Mouse (Mus musculus): ENCODE data around the gene Mpo. TPM values are rescaled to one million over a fixed set of nuclear protein-coding genes. Genes with fewer than 3 reads are reported as not detected.

The Mpo gene
- polyA plus RNA-seq, 1 experiment from 2014 or later = 3.4 TPM

DNA sequence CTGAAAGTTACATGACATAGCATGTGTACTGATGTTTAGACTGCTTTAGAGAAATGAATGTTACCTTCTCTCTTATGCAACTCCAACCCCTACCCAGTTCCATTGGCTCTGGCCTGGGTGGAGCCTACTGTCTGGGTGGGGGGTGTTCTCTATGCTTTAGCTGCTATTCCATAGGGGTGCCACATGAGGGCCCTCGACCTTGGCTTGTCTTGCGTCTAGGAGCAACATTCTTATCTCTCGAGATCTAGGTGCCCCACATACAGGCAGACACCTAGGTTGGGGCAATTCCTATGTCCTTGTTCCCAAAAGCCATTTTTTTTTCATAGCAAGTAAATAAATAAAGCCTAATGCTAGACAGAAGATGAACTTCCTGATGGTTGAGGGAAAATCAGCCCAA lies 33.8 kb upstream of the Mpo start:
- WGBS = 4% methylated on average over 3 of the region's 3 CpGs
- no peak for ATAC-seq (ENCODE audit: insufficient number of reproducible peaks, insufficient read depth, low FRiP score, low TSS enrichment)
- H3K27me3 ChIP-seq = peaks cover 54% of the 10 kb centered on the region
- H3K4me2 ChIP-seq (replicated peaks) = no peak overlapping the region
- H3K4me3 ChIP-seq = no peak overlapping the region
- H3K36me3 ChIP-seq = no peaks in the 10 kb centered on the region
- H3K9me3 ChIP-seq = no peaks in the 10 kb centered on the region
- H3K27ac ChIP-seq = no peak overlapping the region
- H3K9ac ChIP-seq = no peak overlapping the region
- peaks cover 20% of the 10 kb centered on the region for H3K4me1 ChIP-seq

DNA sequence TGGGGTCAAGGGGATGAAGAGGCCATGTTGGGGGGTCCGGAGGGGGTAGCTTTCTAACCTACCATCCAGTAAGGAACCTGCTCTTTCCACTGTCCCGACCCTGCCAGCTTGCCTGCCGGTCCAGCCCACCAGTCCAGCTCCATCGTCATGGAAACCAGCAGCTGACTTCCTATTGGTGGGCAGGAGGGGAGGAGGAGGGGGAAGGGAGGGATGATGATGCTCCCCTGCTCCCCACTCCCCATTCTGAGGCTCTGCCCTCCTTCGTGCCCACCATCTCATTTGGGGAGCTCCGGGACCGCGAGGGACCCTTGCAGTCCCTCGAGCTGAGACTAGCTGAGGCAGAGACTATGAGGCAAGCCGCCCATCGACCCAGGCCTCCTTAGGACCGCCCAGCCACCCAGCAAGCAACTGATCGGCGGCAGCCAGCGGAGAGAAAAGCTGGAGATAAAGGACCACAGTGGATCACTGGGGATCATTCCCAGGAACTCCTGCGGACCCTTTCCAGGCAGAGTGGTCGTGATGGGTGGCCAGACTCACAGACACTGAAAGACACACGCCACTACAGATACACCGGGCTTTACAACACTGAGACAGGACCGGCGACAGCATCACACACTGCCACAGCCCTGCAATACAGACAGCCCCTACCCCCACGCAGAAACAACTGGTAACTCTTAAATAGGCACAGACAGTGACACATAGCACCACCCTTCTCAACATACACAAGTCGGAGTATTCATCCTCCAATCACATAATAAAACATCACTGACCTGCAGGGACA lies 32.9 kb upstream of the Mpo start, which contains the start of gene Tspoap1:
Gene Tspoap1, plus strand, starts transcription at position 241 of the 781 bp plus-strand sequence.
- Histone ChIP-seq H3K27ac (no peak within 1 kb of the TSS), H3K9ac (no peak within 1 kb of the TSS; the same call in 1 of the 2 replicates), H3K36me3 (no peaks in the 10 kb centered on the region), H3K4me2 (replicated peaks) (peak within 1 kb of the TSS; percentile 32), H3K4me3 (peak within 1 kb of the TSS; percentile 15; the same call in 1 of the 2 replicates), H3K9me3 (no peaks in the 10 kb centered on the region), H3K27me3 (peaks cover 63% of the 10 kb centered on the region), H3K4me1 (peaks cover 19% of the 10 kb centered on the region)
- no peak for ATAC-seq (ENCODE audit: insufficient number of reproducible peaks, insufficient read depth, low FRiP score, low TSS enrichment)
- WGBS = 5% methylated on average over 23 of the region's 23 CpGs

DNA sequence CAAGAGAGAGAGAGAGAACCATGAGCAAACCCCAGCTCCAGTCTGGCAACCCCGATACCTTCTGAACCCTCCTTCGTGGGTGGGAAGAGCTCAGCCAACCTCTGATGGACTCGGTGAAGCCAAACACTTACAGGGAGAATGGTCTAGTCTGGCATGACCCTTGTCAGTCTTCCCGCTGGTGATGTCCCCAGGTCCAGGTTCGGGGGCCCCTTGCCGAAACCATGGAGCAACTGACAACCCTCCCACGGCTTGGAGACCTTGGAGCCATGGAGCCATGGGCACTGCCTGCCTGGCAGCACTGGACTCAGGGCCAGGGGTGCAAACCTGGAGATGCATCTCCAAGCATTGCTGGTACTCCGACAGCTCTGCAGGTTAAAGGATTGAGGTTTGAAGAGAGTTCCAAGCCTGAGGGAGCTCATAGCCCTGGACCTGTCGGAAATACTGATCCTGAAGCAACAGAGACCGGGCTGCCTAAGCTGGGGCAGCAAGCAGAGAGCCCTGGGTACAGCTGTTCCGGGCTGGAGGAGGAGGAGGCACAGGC lies 32.1 kb upstream of the Mpo start:
- 63% methylated on average over 11 of the region's 11 CpGs for WGBS
- H3K4me3 ChIP-seq = no peak overlapping the region
- no peak overlapping the region for H3K9ac ChIP-seq

DNA sequence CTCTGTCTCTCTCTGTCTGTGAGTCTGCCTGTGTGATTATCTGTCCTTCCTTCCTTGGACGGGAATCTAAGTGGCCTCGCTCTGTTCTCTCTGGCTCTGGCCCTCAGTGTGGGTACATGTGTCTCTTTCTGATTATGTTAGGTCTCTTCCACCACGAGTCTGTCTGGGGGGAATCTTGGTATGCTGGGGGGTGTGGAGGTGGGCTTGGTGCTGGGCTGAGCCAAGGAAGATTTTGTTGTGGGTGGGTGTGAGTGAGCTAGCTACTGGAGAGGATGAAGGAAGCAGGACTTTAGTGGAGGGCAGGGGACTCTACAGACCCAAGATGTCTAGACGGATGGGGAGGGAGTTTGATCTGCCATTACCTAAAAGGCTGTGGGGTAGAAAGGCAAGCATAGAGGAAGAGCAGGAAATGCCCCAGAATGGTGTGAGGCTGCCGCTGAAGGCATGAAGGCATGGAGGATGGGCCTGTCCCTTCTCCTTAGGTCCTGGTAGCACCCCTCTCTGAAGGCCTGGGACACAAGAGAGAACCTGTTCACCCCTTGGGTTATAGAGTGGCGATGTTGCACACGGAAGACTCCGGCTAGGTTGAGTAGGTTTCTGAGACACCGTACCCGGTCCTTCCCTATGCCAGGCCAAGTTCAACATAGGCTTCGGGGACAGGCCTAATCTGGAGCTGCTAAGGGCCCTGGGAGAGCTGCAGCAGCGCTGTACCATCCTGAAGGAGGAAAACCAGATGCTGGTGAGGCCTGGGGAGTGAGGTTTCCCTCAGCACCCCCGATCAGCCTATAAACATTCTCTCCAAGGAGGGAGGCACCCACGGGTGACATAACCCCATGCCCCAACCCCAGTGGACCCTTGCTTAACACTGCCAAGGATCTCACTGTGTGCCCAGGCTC lies 31.3 kb upstream of the Mpo start:
- no peak overlapping the region for H3K27ac ChIP-seq
- whole genome bisulfite sequencing = 73% methylated on average over 14 of the region's 14 CpGs
- H3K4me2 ChIP-seq (replicated peaks) = no peak overlapping the region
- no peak overlapping the region for H3K9ac ChIP-seq
- no peak for ATAC-seq (ENCODE audit: insufficient number of reproducible peaks, insufficient read depth, low FRiP score, low TSS enrichment)
- H3K4me1 ChIP-seq = peaks cover 19% of the 10 kb centered on the region
- H3K27me3 ChIP-seq = peaks cover 79% of the 10 kb centered on the region
- H3K9me3 ChIP-seq = no peaks in the 10 kb centered on the region
- no peaks in the 10 kb centered on the region for H3K36me3 ChIP-seq
- no peak overlapping the region for H3K4me3 ChIP-seq

More for the DNA sequence above, 32.1 kb upstream of the Mpo start:
- Histone ChIP-seq H3K27ac (no peak overlapping the region), H3K9me3 (no peaks in the 10 kb centered on the region), H3K4me1 (peaks cover 19% of the 10 kb centered on the region), H3K36me3 (no peaks in the 10 kb centered on the region), H3K4me2 (replicated peaks) (no peak overlapping the region), H3K27me3 (peaks cover 71% of the 10 kb centered on the region)
- no peak for ATAC-seq (ENCODE audit: insufficient number of reproducible peaks, insufficient read depth, low FRiP score, low TSS enrichment)

DNA sequence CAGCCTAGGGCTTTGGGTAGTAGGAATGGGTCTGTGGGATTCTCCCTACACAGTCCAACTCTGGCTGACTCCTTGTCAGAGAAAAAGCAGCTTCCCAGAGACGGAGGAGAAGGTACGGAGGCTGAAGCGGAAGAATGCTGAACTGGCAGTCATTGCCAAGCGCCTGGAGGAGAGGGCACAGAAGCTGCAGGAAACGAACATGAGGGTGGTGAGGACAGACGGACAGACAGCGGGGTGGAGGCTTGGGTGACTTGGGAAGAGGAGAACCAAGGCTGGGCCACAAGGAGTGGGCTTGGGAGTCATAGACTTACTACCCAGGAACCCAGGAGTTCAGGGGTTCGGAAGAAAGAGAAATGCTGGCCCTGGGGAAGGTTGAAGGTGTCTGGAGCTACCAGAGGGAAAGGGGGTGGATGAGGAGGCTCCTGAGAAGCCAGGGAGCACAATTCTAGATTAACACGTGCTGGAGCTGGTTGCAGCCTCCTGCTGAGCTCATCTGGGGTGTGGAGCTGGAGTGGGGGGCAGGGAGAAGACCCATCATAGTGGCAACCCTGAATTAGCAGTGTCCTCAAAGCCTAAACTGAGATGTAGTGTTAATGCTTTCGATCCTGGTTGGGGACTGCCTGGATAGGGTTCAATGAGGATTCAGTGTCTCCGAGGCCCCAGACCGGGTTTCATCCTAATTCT lies 30.5 kb upstream of the Mpo start:
- Histone ChIP-seq H3K27me3 (peaks cover 79% of the 10 kb centered on the region), H3K4me2 (replicated peaks) (peak overlapping the region; percentile 86), H3K27ac (no peak overlapping the region), H3K4me1 (peaks cover 19% of the 10 kb centered on the region), H3K4me3 (peak overlapping the region; percentile 44; the same call in 1 of the 2 replicates), H3K9me3 (no peaks in the 10 kb centered on the region), H3K9ac (no peak overlapping the region), H3K36me3 (no peaks in the 10 kb centered on the region)
- no peak for ATAC-seq (ENCODE audit: insufficient number of reproducible peaks, insufficient read depth, low FRiP score, low TSS enrichment)
- WGBS = 37% methylated on average over 12 of the region's 12 CpGs

DNA sequence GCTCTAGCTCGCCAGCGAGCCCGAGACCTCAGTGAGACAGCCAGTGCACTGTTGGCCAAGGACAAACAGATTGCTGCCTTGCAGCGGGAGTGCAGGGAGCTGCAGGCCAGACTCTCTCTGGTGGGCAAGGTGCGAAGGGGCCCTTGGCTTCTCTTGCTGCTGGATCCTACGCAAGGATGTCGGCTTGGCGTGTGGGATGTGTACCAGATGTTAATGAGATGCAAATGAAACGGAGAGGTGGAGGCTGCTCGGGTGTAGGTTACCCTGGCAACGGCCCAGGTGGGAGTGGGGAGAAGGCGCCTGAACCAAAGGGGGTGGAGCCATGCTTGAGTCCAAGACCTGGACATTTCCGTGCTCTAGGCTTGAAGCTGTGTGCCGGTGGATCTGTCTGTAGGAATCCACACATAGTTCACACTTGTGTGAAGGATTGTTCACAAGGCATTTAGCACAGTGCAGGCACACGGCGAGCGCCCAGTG lies 29.8 kb upstream of the Mpo start:
- Histone ChIP-seq H3K4me3 (peak overlapping the region; percentile 44), H3K36me3 (no peaks in the 10 kb centered on the region), H3K9ac (peak overlapping the region; percentile 45; the same call in 1 of the 2 replicates), H3K27me3 (peaks cover 85% of the 10 kb centered on the region), H3K27ac (no peak overlapping the region), H3K4me1 (peaks cover 19% of the 10 kb centered on the region), H3K4me2 (replicated peaks) (peak overlapping the region; percentile 86), H3K9me3 (no peaks in the 10 kb centered on the region)
- peak; percentile 30; the same call in 1 of the 2 replicates for ATAC-seq (ENCODE audit: insufficient number of reproducible peaks, insufficient read depth, low FRiP score, low TSS enrichment)
- WGBS = 1% methylated on average over 17 of the region's 17 CpGs

DNA sequence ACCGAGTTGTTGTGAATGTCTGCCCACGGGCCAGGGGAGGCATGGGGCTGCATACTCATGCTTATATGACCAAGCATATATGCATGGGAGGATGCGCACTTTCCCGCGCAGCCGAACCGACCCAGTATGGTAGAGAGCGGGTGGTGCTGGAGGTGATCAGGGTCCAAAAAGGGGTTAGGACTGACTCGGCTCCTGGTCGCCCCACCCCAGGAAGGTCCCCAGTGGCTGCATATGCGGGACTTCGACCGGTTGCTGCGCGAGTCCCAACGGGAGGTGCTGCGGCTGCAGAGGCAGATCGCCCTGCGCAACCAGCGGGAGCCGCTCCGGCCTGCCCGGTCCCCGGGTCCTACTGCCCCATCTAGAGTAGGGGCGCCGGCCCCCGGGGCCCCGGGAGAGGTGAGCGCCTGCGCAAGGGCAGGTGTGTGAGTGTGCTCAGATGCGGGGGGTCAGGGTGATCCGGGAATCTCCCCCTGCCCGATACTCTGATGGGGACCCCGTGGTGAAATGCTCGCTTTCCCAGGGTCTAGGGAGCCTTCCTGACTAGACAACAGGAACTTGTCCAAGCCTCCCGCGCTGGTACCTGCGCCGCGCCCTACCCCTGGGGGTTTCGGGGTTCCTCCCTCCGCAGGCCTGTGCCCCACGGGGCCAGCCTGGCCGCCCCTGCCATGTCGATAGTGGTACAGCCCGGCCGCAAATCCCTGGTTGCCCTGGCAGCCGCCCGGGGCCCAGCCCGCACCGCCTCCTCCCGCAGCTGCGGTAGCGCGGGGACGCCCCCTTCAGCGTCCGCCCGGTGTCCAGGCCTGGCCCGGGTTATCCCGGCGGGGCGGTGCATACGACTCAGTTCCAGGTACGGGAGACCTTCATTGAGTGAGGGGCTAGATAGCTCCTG lies 29.1 kb upstream of the Mpo start:
- Histone ChIP-seq H3K9ac (peak overlapping the region; percentile 45), H3K4me2 (replicated peaks) (peak overlapping the region; percentile 86), H3K4me1 (peaks cover 19% of the 10 kb centered on the region), H3K27me3 (peaks cover 85% of the 10 kb centered on the region), H3K4me3 (peak overlapping the region; percentile 44), H3K9me3 (no peaks in the 10 kb centered on the region), H3K36me3 (no peaks in the 10 kb centered on the region), H3K27ac (no peak overlapping the region)
- ATAC-seq (ENCODE audit: insufficient number of reproducible peaks, insufficient read depth, low FRiP score, low TSS enrichment) = 0 out of 2 replicates have a peak, but pooled peaks have one; percentile 23
- whole genome bisulfite sequencing = under 1% methylated on average over 65 of the region's 65 CpGs

DNA sequence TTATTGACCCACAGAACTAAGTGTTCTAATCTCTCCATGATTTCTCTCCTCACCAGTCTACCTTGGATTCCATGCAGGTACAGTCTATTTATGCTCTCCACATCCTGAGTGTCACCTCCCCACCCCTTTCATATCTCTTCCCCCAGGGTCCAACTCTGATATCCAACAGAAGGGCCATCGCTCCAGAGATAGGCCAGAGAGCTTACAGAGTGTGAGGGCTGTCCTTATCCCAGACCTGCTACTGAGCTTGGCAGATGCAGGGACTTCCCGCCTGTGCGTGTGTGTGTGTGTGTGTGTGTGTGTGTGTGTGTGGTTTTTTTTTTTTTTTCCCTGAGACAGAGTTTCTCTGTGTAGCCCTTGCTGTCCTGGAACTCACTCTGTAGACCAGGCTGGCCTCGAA lies 24.6 kb upstream of the Mpo start:
- no peaks in the 10 kb centered on the region for H3K9me3 ChIP-seq
- no peaks in the 10 kb centered on the region for H3K36me3 ChIP-seq
- ATAC-seq (ENCODE audit: insufficient number of reproducible peaks, insufficient read depth, low FRiP score, low TSS enrichment) = no peak
- 90% methylated on average over 4 of the region's 4 CpGs for WGBS
- no peak overlapping the region for H3K4me2 ChIP-seq (replicated peaks)
- no peak overlapping the region for H3K27ac ChIP-seq
- no peak overlapping the region for H3K4me3 ChIP-seq
- H3K27me3 ChIP-seq = peaks cover 40% of the 10 kb centered on the region
- no peak overlapping the region for H3K9ac ChIP-seq
- H3K4me1 ChIP-seq = peaks cover 8% of the 10 kb centered on the region

DNA sequence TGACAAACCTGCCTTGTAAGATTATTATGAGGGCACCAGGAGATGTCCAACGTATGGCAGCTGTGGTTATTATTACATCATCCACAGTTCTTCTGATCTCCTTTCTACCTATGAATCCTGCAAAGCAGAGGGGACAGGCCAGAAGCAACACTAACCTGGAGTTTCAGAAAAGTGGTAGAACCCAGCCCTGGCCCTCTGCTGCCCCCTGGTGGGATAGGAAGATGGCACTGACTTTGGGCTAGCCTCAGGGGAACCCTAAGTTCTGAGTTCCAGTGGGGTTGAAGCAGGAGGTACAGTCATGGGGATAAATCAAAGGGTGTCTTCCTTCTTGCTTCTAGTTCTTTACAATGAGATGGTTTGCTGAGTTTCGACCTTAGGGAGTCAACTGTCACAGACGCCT lies 22.4 kb upstream of the Mpo start:
- no peak for ATAC-seq (ENCODE audit: insufficient number of reproducible peaks, insufficient read depth, low FRiP score, low TSS enrichment)
- no peak overlapping the region for H3K4me2 ChIP-seq (replicated peaks)
- no peaks in the 10 kb centered on the region for H3K4me1 ChIP-seq
- WGBS = 56% methylated on average over 3 of the region's 3 CpGs
- H3K27ac ChIP-seq = no peak overlapping the region
- peaks cover 17% of the 10 kb centered on the region for H3K27me3 ChIP-seq
- H3K9me3 ChIP-seq = no peaks in the 10 kb centered on the region
- H3K4me3 ChIP-seq = no peak overlapping the region
- no peaks in the 10 kb centered on the region for H3K36me3 ChIP-seq
- no peak overlapping the region for H3K9ac ChIP-seq

DNA sequence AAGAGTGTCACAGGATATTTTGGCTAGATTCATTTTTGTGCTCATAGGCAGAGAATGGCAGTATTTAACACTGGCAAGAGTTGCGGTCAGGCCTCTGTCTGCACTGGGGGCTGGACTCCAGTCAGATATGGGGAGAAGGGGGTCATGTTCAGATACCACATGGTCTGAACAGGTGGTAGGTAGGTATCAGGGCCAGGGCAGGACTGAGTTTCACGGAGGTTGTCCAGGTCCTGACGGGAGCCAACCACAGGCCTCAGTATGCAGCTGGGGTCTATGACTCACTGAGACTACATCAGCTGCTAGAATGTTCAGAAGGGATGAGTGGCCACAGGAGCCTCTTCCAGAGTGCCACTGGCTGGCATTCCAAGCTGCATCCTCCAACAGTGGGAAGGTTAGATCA lies 21.0 kb upstream of the Mpo start:
- no peak overlapping the region for H3K27ac ChIP-seq
- no peaks in the 10 kb centered on the region for H3K4me1 ChIP-seq
- H3K4me3 ChIP-seq = no peak overlapping the region
- no peak for ATAC-seq (ENCODE audit: insufficient number of reproducible peaks, insufficient read depth, low FRiP score, low TSS enrichment)
- H3K9me3 ChIP-seq = no peaks in the 10 kb centered on the region
- no peaks in the 10 kb centered on the region for H3K36me3 ChIP-seq
- H3K4me2 ChIP-seq (replicated peaks) = no peak overlapping the region
- H3K27me3 ChIP-seq = peaks cover 14% of the 10 kb centered on the region; the same call in 1 of the 2 replicates
- no peak overlapping the region for H3K9ac ChIP-seq
- 90% methylated on average over 3 of the region's 3 CpGs for WGBS
